Mouse (Mus musculus): ENCODE measurements around the gene Parp9. TPM values are rescaled to one million over a fixed set of nuclear protein-coding genes. Genes with fewer than 3 reads are reported as not detected.

Parp9 gene
- polyA plus RNA-seq, 1 experiment from 2014 or later = 2.0 TPM

DNA sequence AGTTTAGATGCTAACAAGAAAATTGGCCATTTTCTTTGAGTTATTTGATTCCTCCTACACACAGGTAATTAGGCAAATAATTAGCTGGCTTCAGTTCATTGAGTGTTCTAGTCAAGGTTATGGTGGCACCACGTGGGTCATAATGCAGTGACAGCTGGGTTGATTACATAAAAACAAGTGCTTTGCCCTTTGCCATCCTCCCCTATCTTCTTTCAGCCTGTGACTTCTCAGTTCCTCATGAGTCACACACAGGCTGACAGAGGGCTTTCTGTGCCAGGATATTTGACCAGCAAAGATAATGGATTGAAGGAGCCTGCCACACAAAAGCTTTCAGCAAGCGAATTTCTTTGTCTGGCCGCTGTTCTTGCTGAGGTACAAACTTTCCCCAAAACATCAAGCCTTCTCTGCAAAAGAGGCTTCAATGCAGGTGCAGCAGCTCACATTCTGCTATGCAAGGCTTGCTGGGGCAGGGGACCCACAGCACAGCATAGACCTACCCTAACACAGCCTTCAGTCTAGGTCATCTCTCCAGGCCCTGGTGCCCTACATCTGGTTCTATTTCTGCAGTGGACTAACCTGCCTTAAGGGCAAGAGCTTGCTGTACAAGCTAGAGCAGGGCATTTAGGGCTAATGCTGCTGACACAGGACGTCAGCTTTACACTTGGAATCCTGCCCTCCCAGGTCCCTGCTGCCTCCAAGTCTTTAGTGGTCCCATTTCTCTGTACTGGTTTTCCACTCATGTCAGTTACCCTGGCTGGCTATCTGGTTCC is 30.7 kb upstream of the Parp9 start:
- Histone ChIP-seq H3K4me2 (no peak overlapping the region), H3K4me1 (no peaks in the 10 kb centered on the region), H3K9ac (replicated peaks) (no peak overlapping the region), H3K36me3 (no peaks in the 10 kb centered on the region), H3K27ac (replicated peaks) (no peak overlapping the region), H3K9me3 (replicated peaks) (no peaks in the 10 kb centered on the region), H3K27me3 (replicated peaks) (no peaks in the 10 kb centered on the region), H3K4me3 (replicated peaks) (no peak overlapping the region)
- WGBS = 64% methylated on average over 4 of the region's 4 CpGs
- ATAC-seq (ENCODE audit: low FRiP score) = no peak

- Histone ChIP-seq H3K36me3 (no peaks in the 10 kb centered on the region), H3K27ac (replicated peaks) (no peak overlapping the region), H3K4me1 (no peaks in the 10 kb centered on the region), H3K27me3 (replicated peaks) (no peaks in the 10 kb centered on the region), H3K4me3 (replicated peaks) (no peak overlapping the region), H3K4me2 (no peak overlapping the region), H3K9ac (replicated peaks) (no peak overlapping the region), H3K9me3 (replicated peaks) (no peaks in the 10 kb centered on the region)
- 70% methylated on average over 3 of the region's 3 CpGs for WGBS
- ATAC-seq (ENCODE audit: low FRiP score) = no peak
Measured at GRCm38 (mm10) chr16:35911449-35911848, 26.8 kb upstream of the Parp9 start.

DNA sequence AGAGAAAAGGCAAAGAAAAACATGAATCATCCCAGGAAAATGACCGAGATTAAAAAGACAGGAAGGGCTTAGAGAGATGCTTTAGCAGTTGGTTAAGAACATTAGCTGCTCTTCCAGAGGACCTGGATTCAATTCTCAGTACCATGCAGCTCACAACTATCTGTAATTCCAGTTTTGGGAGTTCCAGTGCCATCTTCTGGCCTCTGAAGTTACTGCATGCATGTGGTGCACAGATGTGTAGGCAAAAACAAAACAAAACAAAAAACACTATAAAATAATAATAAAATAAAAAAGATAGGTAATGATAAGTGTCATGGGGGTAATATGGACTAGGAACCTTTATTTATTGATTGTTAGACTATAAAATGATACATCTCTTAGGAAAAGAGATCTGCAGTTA is 24.7 kb upstream of the Parp9 start:
- no peak for ATAC-seq (ENCODE audit: low FRiP score)
- WGBS = 84% methylated on average over 1 of the region's 1 CpGs
- H3K27me3 ChIP-seq (replicated peaks) = no peaks in the 10 kb centered on the region
- H3K9me3 ChIP-seq (replicated peaks) = no peaks in the 10 kb centered on the region
- no peak overlapping the region for H3K4me2 ChIP-seq
- no peak overlapping the region for H3K9ac ChIP-seq (replicated peaks)
- no peak overlapping the region for H3K4me3 ChIP-seq (replicated peaks)
- H3K36me3 ChIP-seq = no peaks in the 10 kb centered on the region
- H3K4me1 ChIP-seq = no peaks in the 10 kb centered on the region
- H3K27ac ChIP-seq (replicated peaks) = no peak overlapping the region

GRCm38 (mm10) chr16:35914301-35914700 is 24.0 kb upstream of the Parp9 start:
- Histone ChIP-seq H3K36me3 (no peaks in the 10 kb centered on the region), H3K9me3 (replicated peaks) (no peaks in the 10 kb centered on the region), H3K27me3 (replicated peaks) (no peaks in the 10 kb centered on the region), H3K4me3 (replicated peaks) (no peak overlapping the region), H3K9ac (replicated peaks) (no peak overlapping the region), H3K27ac (replicated peaks) (no peak overlapping the region), H3K4me1 (no peaks in the 10 kb centered on the region), H3K4me2 (no peak overlapping the region)
- ATAC-seq (ENCODE audit: low FRiP score) = no peak
- WGBS = 80% methylated on average over 5 of the region's 5 CpGs

GRCm38 (mm10) chr16:35918721-35919543 is 19.3 kb upstream of the Parp9 start:
- Histone ChIP-seq H3K27ac (replicated peaks) (no peak overlapping the region), H3K36me3 (no peaks in the 10 kb centered on the region), H3K4me1 (no peaks in the 10 kb centered on the region), H3K4me3 (replicated peaks) (no peak overlapping the region), H3K9me3 (replicated peaks) (no peaks in the 10 kb centered on the region), H3K4me2 (no peak overlapping the region), H3K9ac (replicated peaks) (no peak overlapping the region), H3K27me3 (replicated peaks) (no peaks in the 10 kb centered on the region)
- ATAC-seq (ENCODE audit: low FRiP score) = no peak
- 67% methylated on average over 6 of the region's 6 CpGs for WGBS

DNA sequence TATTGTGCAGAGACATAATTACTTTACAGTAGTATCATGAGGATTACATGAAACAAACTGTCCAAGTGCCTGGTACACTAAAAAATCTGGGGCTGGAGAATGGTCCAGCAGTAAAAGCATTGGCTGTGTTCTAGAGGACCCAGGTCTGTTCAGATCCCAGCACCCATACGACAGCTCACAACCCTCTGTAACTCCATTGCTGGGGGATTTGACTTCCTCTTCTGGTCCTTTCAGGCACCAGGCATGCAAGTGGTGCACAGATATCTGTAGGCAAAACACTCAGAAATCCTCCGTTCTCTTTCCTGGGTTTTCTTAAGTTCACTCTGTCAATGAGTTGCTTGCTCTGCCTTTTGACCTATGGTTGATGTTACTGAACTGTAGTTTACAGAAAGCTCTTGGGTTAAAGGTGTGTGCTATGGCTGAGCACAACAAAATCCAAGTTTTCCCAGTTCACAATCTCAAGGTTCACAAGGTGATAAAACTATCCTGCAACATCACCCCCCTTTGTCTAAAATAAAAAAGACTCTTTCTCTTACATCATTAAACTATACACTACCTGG is 16.5 kb upstream of the Parp9 start:
- no peak overlapping the region for H3K27ac ChIP-seq (replicated peaks)
- H3K4me2 ChIP-seq = no peak overlapping the region
- no peaks in the 10 kb centered on the region for H3K4me1 ChIP-seq
- ATAC-seq (ENCODE audit: low FRiP score) = no peak
- H3K36me3 ChIP-seq = no peaks in the 10 kb centered on the region
- H3K9ac ChIP-seq (replicated peaks) = no peak overlapping the region
- 91% methylated on average over 2 of the region's 2 CpGs for WGBS
- no peaks in the 10 kb centered on the region for H3K9me3 ChIP-seq (replicated peaks)
- H3K4me3 ChIP-seq (replicated peaks) = no peak overlapping the region
- no peaks in the 10 kb centered on the region for H3K27me3 ChIP-seq (replicated peaks)

DNA sequence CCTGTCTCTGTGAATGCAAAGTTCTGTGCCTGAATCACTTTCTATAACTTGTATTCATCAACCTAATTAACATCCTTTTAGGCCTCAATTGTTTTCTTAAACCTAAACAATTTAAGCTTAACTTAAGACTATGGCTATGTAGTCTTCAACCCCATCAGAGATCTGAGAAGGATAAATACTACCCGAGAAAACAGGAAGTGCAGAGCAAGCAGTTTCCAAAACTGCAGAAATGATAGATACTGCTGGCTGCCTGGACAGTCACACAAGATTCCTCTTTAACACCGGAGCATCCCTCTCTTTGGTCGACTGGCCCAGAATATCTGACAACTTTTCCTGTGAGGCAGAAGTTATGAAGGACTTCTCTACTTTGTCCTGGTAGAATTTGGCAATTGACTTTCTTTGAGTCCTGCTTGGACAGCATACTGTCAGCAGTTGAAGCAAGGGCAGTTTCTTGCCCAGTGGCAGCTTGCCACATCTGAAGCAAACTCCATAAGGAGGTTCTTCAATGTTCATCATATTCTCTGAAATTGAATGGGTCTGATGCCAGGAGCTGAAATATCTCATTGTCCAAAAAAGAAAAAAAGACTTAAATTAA is 15.9 kb upstream of the Parp9 start:
- no peak for ATAC-seq (ENCODE audit: low FRiP score)

GRCm38 (mm10) chr16:35923546-35924198 is 14.6 kb upstream of the Parp9 start:
- Histone ChIP-seq H3K27me3 (replicated peaks) (no peaks in the 10 kb centered on the region), H3K27ac (replicated peaks) (no peak overlapping the region), H3K4me2 (no peak overlapping the region), H3K9me3 (replicated peaks) (no peaks in the 10 kb centered on the region), H3K9ac (replicated peaks) (no peak overlapping the region), H3K4me1 (no peaks in the 10 kb centered on the region), H3K4me3 (replicated peaks) (no peak overlapping the region), H3K36me3 (no peaks in the 10 kb centered on the region)
- 82% methylated on average over 7 of the region's 7 CpGs for WGBS
- no peak for ATAC-seq (ENCODE audit: low FRiP score)

More for the DNA sequence above, 15.9 kb upstream of the Parp9 start:
- H3K36me3 ChIP-seq = no peaks in the 10 kb centered on the region
- H3K4me3 ChIP-seq (replicated peaks) = no peak overlapping the region
- no peaks in the 10 kb centered on the region for H3K27me3 ChIP-seq (replicated peaks)
- WGBS = 93% methylated on average over 3 of the region's 3 CpGs
- H3K27ac ChIP-seq (replicated peaks) = no peak overlapping the region
- H3K4me2 ChIP-seq = no peak overlapping the region
- no peaks in the 10 kb centered on the region for H3K4me1 ChIP-seq
- H3K9ac ChIP-seq (replicated peaks) = no peak overlapping the region
- H3K9me3 ChIP-seq (replicated peaks) = no peaks in the 10 kb centered on the region

DNA sequence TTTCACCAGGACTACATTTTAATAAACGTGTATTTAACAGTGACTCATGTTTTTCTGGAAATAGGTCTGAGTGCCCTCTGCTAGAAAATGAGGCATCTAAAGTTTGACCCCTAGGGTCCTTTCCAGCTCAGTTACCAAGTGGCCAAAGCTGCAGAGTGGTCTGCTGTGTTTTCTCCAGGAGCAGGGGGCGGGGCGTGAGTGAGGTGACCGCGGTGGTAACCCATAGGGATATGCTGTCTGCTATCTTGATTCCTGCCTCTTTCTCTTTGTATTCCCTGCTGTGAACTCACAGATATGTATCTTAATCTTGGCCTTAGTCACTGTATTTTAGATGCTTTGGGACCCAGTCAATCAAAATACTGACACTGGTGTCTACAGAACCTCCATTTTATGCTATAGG is 13.9 kb upstream of the Parp9 start:
- no peak overlapping the region for H3K27ac ChIP-seq (replicated peaks)
- 96% methylated on average over 5 of the region's 5 CpGs for WGBS
- H3K4me3 ChIP-seq (replicated peaks) = no peak overlapping the region
- H3K9ac ChIP-seq (replicated peaks) = no peak overlapping the region
- H3K4me1 ChIP-seq = no peaks in the 10 kb centered on the region
- no peaks in the 10 kb centered on the region for H3K27me3 ChIP-seq (replicated peaks)
- no peaks in the 10 kb centered on the region for H3K36me3 ChIP-seq
- no peak overlapping the region for H3K4me2 ChIP-seq
- no peak for ATAC-seq (ENCODE audit: low FRiP score)
- H3K9me3 ChIP-seq (replicated peaks) = no peaks in the 10 kb centered on the region

- Histone ChIP-seq H3K4me1 (no peaks in the 10 kb centered on the region), H3K27ac (replicated peaks) (no peak overlapping the region), H3K27me3 (replicated peaks) (no peaks in the 10 kb centered on the region; the same call in 1 of the 2 replicates), H3K36me3 (no peaks in the 10 kb centered on the region), H3K4me3 (replicated peaks) (no peak overlapping the region), H3K4me2 (no peak overlapping the region), H3K9me3 (replicated peaks) (no peaks in the 10 kb centered on the region), H3K9ac (replicated peaks) (no peak overlapping the region)
- no peak for ATAC-seq (ENCODE audit: low FRiP score)
- 90% methylated on average over 19 of the region's 19 CpGs for WGBS
Measured at GRCm38 (mm10) chr16:35932179-35933055, 5.9 kb upstream of the Parp9 start.
